In the genomic region with DNA sequence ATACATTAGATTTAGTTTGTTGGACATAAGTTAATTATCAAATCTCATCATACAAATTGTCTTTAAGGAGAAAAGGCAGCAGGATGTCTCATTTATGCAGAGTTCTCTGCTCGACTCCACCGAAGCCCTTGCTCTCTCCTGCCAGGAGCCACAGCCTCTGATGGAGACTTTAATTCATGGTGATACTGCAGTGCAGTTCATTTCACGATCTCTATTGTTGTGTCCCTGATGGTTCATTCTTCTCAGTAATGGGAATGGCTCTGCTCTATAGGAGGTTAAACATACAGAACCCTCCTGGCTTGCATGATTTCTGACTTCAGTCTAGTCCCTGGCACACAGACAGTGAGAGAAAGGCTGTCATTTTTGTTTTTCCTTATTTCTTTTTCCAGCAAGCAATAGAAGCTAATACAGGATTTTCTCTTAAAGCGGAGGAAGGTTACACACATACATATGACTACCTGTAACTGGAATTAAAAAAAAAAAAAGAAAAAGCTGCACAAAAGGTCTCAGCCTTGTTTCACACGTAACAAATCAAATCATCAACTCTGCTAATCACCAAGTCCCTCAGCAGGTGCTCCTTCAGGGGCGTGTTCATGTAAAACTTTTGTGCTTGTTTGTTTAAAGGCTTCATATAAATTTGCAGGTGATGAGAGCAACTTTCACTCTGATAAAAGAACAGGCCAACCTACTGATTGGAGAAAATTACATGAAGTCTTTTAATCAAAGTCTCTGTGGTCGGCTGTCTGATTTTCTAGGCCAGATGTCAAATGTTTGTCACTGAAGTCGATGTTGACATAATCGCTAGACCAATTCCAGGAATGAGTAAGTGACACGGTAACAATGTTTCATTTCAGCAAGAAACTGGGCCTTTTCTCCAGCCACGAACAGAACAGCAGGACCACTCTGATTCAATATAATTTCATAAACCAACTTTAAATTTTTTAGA, we compare ENCODE assay signal across 25 mouse cellular contexts.
DNase-seq lines count a peak whose midpoint lies in the region; ATAC-seq and TF ChIP-seq lines count a peak whose summit lies in the region.
"Had no signal": no experiment of that assay in that cellular context is flagged by ENCODE, and none has a peak within 500 bp of the region (broad histone marks: within the 10 kb centered on the region; RNA-seq: fewer than 3 reads in every experiment).

No protein-coding gene starts in this region.

- peak; percentile 57 for DNase-seq in liver, adult 2 months (ENCODE audit: extremely low read depth, low read depth, low spot score)
- no peak for DNase-seq in liver, embryonic 11.5 days (ENCODE audit: low spot score)
- no peak for DNase-seq in hindbrain, embryonic 14.5 days (ENCODE audit: low spot score)
- peak; percentile 6 for DNase-seq in retina, postnatal 1 day
- DNase-seq in spleen, adult 18-20 months, result no peak
- DNase-seq in left cerebral cortex, adult 11 months (ENCODE audit: low spot score), result no peak
- DNase-seq: adrenal gland, postnatal 14 days; cerebellum, adult 11 months; cerebellum, postnatal 14 days; gastrocnemius, postnatal 14 days; heart, adult 2 months; heart, postnatal 4 days; lung, adult 2 months; lung, postnatal 36 days; right cerebral cortex, postnatal 14 days; thymus, adult 2 months had no signal

- no peak overlapping the region for H3K4me2 ChIP-seq in liver, embryonic 11.5 days
- H3K4me2 ChIP-seq in neural tube, embryonic 13.5 days, result no peak overlapping the region
- H3K4me2 ChIP-seq in neural tube, embryonic 15.5 days, result no peak overlapping the region
- H3K4me2 ChIP-seq in hindbrain, embryonic 14.5 days (replicated peaks), result no peak overlapping the region
- H3K4me2 ChIP-seq: forebrain, embryonic 13.5 days; kidney, embryonic 15.5 days; stomach, embryonic 15.5 days had no signal

- peaks cover 2% of the 10 kb centered on the region; the same call in 1 of the 2 replicates for H3K4me1 ChIP-seq in liver, adult 2 months (ENCODE audit: control insufficient read depth, insufficient read depth, low read length)
- H3K4me1 ChIP-seq in liver, embryonic 11.5 days (replicated peaks; ENCODE audit: control insufficient read depth, insufficient read depth, low read length), result no peaks in the 10 kb centered on the region
- peaks cover 10% of the 10 kb centered on the region; the same call in 1 of the 2 replicates for H3K4me1 ChIP-seq in neural tube, embryonic 13.5 days (replicated peaks)
- no peaks in the 10 kb centered on the region for H3K4me1 ChIP-seq in neural tube, embryonic 15.5 days
- peaks cover 11% of the 10 kb centered on the region; the same call in 1 of the 2 replicates for H3K4me1 ChIP-seq in hindbrain, embryonic 14.5 days (replicated peaks; ENCODE audit: control insufficient read depth, insufficient read depth, low read length)
- H3K4me1 ChIP-seq: embryonic facial prominence, embryonic 10.5 days; forebrain, embryonic 13.5 days; kidney, embryonic 15.5 days; stomach, embryonic 15.5 days had no signal

- H3K27ac ChIP-seq in liver, adult 2 months (replicated peaks; ENCODE audit: insufficient read depth, low read depth, low read length), result no peak overlapping the region
- H3K27ac ChIP-seq in liver, embryonic 11.5 days (ENCODE audit: low read depth, low read length), result no peak overlapping the region
- H3K27ac ChIP-seq in neural tube, embryonic 13.5 days (replicated peaks), result no peak overlapping the region
- H3K27ac ChIP-seq in neural tube, embryonic 15.5 days (replicated peaks), result no peak overlapping the region
- peak overlapping the region; percentile 41; the same call in 1 of the 2 replicates for H3K27ac ChIP-seq in hindbrain, embryonic 14.5 days
- H3K27ac ChIP-seq: embryonic facial prominence, embryonic 10.5 days; forebrain, embryonic 13.5 days; heart, adult 2 months; kidney, embryonic 15.5 days; stomach, embryonic 15.5 days had no signal

- TF ChIP-seq CTCF in liver, adult 2 months (IDR thresholded peaks at IDR 0.05; ENCODE audit: low read depth, low read length), result no peak

- no peaks in the 10 kb centered on the region for H3K36me3 ChIP-seq in liver, adult 2 months (ENCODE audit: control insufficient read depth, insufficient read depth, low read length)
- no peaks in the 10 kb centered on the region for H3K36me3 ChIP-seq in liver, embryonic 11.5 days (ENCODE audit: control insufficient read depth, insufficient read depth, low read length)
- H3K36me3 ChIP-seq in neural tube, embryonic 13.5 days, result no peaks in the 10 kb centered on the region
- H3K36me3 ChIP-seq in neural tube, embryonic 15.5 days, result no peaks in the 10 kb centered on the region
- H3K36me3 ChIP-seq in hindbrain, embryonic 14.5 days (replicated peaks; ENCODE audit: control insufficient read depth, insufficient read depth), result no peaks in the 10 kb centered on the region
- H3K36me3 ChIP-seq: embryonic facial prominence, embryonic 10.5 days; kidney, embryonic 15.5 days; stomach, embryonic 15.5 days had no signal

- no peaks in the 10 kb centered on the region for H3K9me3 ChIP-seq in liver, embryonic 11.5 days (ENCODE audit: control insufficient read depth, low read length)
- H3K9me3 ChIP-seq in neural tube, embryonic 13.5 days, result no peaks in the 10 kb centered on the region
- H3K9me3 ChIP-seq in neural tube, embryonic 15.5 days (replicated peaks), result no peaks in the 10 kb centered on the region
- H3K9me3 ChIP-seq in hindbrain, embryonic 14.5 days (ENCODE audit: control insufficient read depth, low read length), result no peaks in the 10 kb centered on the region
- H3K9me3 ChIP-seq: embryonic facial prominence, embryonic 10.5 days; forebrain, embryonic 13.5 days; kidney, embryonic 15.5 days; stomach, embryonic 15.5 days had no signal

- ATAC-seq in liver, embryonic 11.5 days (replicated peaks; ENCODE audit: low FRiP score), result no peak
- peak; percentile 61 for ATAC-seq in neural tube, embryonic 13.5 days (ENCODE audit: low read depth)
- no peak for ATAC-seq in neural tube, embryonic 15.5 days (ENCODE audit: low FRiP score)
- 0 out of 2 replicates have a peak, but pooled peaks have one; percentile 31 for ATAC-seq in hindbrain, embryonic 14.5 days (ENCODE audit: low FRiP score)
- ATAC-seq: activated CD4-positive, CD25-positive, alpha-beta regulatory T cell, adult 4 months; forebrain, embryonic 13.5 days; intestine, postnatal 0 days; Patski had no signal

- H3K27me3 ChIP-seq in liver, adult 2 months (ENCODE audit: control insufficient read depth, insufficient read depth, low read length), result no peaks in the 10 kb centered on the region
- H3K27me3 ChIP-seq in liver, embryonic 11.5 days (replicated peaks; ENCODE audit: control insufficient read depth, insufficient read depth, low read length), result no peaks in the 10 kb centered on the region
- H3K27me3 ChIP-seq in neural tube, embryonic 13.5 days, result no peaks in the 10 kb centered on the region
- H3K27me3 ChIP-seq in neural tube, embryonic 15.5 days (replicated peaks), result no peaks in the 10 kb centered on the region
- H3K27me3 ChIP-seq in hindbrain, embryonic 14.5 days (ENCODE audit: control insufficient read depth, insufficient read depth, low read length), result no peaks in the 10 kb centered on the region
- H3K27me3 ChIP-seq: forebrain, embryonic 13.5 days; kidney, embryonic 15.5 days; Patski; stomach, embryonic 15.5 days had no signal

- H3K9ac ChIP-seq in liver, adult 2 months (ENCODE audit: low read depth, low read length), result no peak overlapping the region
- H3K9ac ChIP-seq in liver, embryonic 11.5 days (ENCODE audit: low read depth, low read length), result no peak overlapping the region
- H3K9ac ChIP-seq in neural tube, embryonic 13.5 days, result no peak overlapping the region
- H3K9ac ChIP-seq in neural tube, embryonic 15.5 days (replicated peaks), result no peak overlapping the region
- H3K9ac ChIP-seq in hindbrain, embryonic 14.5 days, result no peak overlapping the region; the same call in 1 of the 2 replicates
- H3K9ac ChIP-seq: forebrain, embryonic 13.5 days; kidney, embryonic 15.5 days; stomach, embryonic 15.5 days had no signal

- no peaks in the 10 kb centered on the region for H3K79me2 ChIP-seq in liver, adult 2 months (ENCODE audit: control insufficient read depth, insufficient read depth, low read length)

- H3K4me3 ChIP-seq in liver, adult 2 months (ENCODE audit: insufficient read depth, low read depth, low read length), result no peak overlapping the region
- H3K4me3 ChIP-seq in liver, embryonic 11.5 days (ENCODE audit: low read depth, low read length), result no peak overlapping the region
- H3K4me3 ChIP-seq in neural tube, embryonic 13.5 days, result no peak overlapping the region
- no peak overlapping the region for H3K4me3 ChIP-seq in neural tube, embryonic 15.5 days (replicated peaks)
- no peak overlapping the region for H3K4me3 ChIP-seq in hindbrain, embryonic 14.5 days (replicated peaks; ENCODE audit: low read length)
- H3K4me3 ChIP-seq: embryonic facial prominence, embryonic 10.5 days; forebrain, embryonic 13.5 days; heart, adult 2 months; kidney, embryonic 15.5 days; stomach, embryonic 15.5 days had no signal

- 50% methylated on average over 11 of the region's 11 CpGs for WGBS in liver, adult 2 months
- 72% methylated on average over 11 of the region's 11 CpGs for WGBS in liver, embryonic 11.5 days
- 40% methylated on average over 11 of the region's 11 CpGs for WGBS in neural tube, embryonic 13.5 days
- 47% methylated on average over 11 of the region's 11 CpGs for WGBS in neural tube, embryonic 15.5 days
- 41% methylated on average over 11 of the region's 11 CpGs for WGBS in hindbrain, embryonic 14.5 days

- TF ChIP-seq POLR2A in liver, adult 2 months (IDR thresholded peaks at IDR 0.05; ENCODE audit: extremely low read depth, insufficient read depth, low read length), result no peak

Comparison
In these comparisons a context has a peak if more than half of its experiments do, and no peak if none do; other contexts are left out.
1. DNase-seq: peak in liver, adult 2 months (single experiment) and retina, postnatal 1 day (single experiment); none in liver, embryonic 11.5 days (single experiment), hindbrain, embryonic 14.5 days (single experiment), spleen, adult 18-20 months (0 of 2) and left cerebral cortex, adult 11 months (single experiment).
2. ATAC-seq: peak in neural tube, embryonic 13.5 days (single experiment) and hindbrain, embryonic 14.5 days (single experiment); none in liver, embryonic 11.5 days (single experiment) and neural tube, embryonic 15.5 days (single experiment).